Mouse (Mus musculus) adrenal gland, adult 8-10 months (tissue): ENCODE measurements around the gene 4933411K16Rik. TPM values are rescaled to one million over a fixed set of nuclear protein-coding genes. Genes with fewer than 3 reads are reported as not detected.

Experiments
- DNase-seq: peaks from one replicate; pipeline ENCODE4 v3.0.0; 2022
- total RNA-seq, 4 experiments: library from RNA; stranded (reverse); gene quantifications; 2 replicates each; pipeline ENCODE4 v1.2.4; 2022

4933411K16Rik gene
- total RNA-seq, 4 experiments from 2014 or later: 0.58 to 3.5 (median 1.5) TPM

DNA sequence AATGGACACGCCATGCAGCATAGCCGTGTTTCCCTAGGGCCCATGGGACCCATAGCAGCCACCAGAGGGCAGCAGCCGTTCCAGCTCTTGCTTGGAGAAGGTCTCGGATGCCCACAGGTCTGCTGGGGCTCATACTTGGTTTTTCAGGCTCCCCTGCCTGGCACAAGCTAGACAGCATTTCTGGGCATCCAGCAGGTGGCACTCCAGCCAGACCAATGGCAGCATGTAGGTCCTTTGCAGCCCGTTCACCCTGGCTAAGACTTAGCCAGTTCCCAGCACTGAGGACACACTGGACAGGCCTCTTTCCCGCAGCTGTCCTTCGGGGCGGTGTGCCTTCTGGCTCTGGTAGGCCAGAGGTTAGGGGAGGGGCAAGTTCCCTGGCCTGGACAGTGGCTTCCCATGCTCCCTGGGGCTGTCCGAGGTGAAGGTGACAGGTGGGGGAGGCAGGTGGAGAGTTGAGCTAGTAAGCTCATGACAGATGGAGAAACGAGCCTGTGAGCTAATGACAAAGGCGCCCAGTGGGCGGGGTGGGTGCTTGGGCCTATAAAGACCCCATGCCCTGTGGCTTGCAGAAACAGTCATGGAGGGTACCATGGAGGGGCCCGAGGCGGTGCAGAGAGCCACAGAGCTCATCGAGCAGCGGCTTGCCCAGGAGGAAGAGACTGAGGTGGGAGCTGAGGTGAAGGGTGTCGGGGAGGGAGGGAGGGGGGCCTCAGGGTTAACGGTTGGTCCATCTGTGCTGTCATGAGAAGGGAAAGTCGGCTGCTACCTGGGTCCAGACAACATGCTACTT is 16.4 kb upstream of the 4933411K16Rik start, which contains the start of gene Ankrd2:
Gene Ankrd2 (plus strand): TSS at position 545 of the 793 bp plus-strand sequence.
- peak; percentile 83 for DNase-seq

DNA sequence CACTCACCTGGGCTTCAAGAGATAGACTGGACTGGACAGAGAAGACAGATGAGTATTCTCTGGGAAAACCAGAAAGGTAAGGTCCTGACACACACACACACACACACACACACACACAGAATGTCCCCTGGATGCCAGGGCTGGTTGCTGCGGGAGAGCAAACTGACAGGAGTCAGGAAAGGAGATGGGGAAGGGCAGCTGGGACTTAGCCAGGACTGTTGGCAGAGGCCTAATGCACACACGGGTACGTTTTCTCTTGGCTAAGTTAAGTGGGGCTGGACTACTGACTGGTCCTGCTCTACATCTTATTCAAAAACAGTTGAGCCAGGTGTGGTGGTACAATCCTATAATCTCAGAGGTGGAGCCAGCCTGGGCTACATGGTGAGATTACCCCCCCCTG is 15.7 kb upstream of the 4933411K16Rik start:
- no peak for DNase-seq

DNA sequence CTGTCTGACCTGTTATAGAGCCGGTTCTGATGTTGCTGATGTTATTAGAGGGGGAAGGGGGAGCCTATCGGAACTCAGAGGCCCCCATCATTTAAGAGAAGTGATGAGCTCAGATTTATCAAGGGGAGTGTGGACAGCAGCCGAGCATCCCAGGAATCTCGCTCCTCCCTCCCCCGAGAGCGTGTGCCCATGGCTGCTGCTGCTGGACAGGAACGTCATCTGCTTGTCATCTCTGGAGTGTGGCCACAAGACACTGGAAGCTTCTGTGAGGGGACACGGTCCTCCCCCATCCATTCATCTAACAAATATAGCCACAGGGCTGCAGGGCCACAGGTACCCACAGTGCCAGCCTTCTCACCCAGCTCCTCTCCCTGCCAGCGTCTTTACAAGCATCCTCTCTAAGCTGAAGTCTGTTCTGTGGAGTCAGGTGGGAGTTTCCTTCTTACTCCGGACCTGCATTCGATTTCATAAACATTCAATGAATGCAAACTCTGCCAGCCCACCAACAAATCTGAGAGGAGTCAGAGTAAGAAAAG is 14.8 kb upstream of the 4933411K16Rik start:
- no peak for DNase-seq

DNA sequence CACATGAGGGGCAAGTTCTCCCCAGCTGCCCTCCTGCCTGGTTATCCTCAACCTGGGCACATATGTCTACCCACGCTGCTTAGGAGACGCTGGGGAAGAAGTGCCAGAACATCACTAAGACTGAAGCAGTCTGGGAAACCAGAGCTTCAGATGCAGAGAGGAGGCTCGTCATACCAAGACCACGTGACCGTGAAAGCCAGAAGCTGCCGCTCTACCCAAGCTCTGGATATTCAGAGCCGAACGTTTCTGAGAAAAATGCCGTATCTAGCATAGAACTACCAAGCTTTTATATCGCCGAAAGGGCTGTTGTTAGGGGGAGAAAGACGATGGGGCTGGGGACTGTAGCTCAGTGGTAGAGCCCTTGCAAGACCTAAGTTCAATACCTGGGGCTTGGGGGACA is 13.7 kb upstream of the 4933411K16Rik start:
- DNase-seq: no peak

DNA sequence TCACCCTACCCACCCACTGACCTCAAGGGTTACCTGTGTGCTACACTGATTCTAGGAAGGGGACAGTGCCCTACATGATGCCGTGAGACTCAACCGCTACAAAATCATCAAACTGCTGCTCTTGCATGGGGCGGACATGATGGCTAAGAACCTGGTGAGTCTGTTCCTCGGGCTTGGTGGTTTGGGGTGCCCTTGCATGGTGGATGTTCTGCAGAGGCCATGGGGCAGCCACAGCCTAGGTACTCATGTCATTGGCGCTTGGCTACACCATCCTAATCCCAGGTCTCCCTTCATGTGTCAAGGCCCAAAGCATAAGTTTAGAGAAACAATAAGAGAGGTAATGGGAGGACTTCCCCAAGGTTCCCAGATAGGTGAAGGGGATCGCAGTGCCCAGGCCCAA is 8.1 kb upstream of the 4933411K16Rik start:
- no peak for DNase-seq

DNA sequence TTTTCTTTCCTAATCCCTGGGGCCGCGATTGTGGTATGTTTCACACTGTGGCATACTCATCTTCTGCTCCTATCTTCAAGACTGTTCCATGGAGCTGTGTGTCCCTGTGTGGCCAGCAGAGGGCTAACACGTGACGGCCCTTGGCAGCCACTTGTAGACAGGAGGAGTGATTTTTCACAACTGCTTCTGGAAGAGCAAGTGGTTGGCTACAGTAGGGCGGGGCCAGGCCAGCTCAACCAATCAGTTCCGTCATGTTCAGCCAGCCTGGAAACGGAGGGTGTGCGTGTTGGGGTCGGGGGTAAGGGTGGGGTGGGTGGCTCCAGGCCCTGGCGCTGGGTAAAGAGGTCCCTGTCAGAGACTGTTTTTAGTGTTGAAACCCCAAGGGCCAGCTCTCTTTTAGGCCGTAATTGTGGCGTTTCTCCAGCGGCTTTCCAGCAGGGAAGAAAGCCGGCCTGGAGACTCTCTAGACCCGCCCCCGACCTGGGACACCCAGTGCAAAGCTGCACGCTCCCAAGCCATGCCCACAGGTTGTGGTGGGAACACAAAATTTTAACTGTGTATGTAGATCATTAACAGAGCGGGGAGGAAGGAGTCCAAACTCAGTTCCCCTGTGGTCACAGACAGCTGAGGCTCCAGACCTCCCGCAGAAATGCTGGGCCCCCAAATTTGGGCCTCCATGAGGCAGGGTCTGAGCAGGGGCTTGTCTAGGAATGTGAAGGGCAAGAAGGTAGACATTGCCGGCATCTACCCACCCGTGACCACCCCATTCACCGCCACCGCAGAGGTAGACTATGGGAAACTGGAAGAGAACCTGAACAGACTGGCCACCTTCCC is 6.6 kb upstream of the 4933411K16Rik start, which contains the start of gene Hoga1:
Gene Hoga1 (plus strand): TSS at position 342 of the 834 bp plus-strand sequence.
- peak; percentile 71 for DNase-seq

DNA sequence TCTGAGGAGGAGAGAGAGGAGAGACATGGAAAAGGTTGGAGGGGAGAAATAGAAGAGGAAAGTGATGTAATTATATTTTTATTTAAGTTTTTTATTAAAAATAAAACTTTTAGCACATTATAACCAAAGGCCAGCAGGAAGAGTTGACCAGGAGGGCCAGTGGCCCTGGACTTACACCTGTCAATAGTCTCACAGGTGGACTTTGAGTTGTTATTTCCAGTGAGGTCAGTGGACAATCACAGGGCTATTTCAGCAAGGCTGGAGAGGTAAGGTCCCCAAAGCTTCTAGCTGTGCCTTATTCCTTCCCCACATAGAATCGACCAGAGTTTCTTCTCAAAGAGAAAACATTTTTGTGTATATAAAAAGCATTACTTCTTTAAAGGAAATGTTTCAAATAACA is 1.8 kb upstream of the 4933411K16Rik start:
- no peak for DNase-seq

DNA sequence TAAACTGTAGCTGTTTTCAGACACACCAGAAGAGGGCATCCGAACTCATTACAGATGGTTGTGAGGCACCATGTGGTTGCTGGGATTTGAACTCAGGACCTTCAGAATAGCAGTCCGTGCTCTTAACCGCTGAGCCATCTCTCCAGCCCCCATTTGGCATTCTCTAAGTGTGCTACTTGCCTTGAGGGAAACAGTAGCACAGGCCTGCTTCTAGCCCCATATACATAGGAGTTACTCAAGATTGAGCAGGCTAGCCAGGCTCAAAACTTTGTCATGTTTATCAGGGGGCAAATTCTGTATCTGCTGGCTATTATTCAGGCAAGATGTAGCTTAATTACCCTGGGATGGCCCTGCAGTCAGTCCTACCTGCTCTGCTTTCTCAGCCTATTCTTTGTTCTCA is 697 bp upstream of the 4933411K16Rik start:
- DNase-seq: no peak

DNA sequence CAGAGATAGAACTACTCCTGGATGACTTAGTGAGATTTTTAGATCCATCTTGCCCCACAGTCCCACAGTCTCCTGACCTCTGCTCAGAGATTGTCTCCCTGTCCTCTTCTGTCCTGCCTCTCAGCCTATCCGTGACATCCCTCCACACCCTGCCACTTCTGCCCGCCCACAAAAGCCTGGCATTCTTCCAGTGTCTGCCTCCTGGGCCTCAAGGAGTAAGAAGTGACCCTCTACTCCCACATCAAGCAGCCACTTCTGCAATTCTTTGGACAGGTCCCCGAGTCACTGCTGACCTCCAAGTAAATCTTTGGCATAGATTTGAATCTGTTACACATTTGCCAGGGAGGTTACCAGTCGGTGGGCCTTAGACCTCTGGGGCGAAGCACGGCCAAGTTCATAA is 2.2 kb downstream of the 4933411K16Rik start:
- DNase-seq: no peak

DNA sequence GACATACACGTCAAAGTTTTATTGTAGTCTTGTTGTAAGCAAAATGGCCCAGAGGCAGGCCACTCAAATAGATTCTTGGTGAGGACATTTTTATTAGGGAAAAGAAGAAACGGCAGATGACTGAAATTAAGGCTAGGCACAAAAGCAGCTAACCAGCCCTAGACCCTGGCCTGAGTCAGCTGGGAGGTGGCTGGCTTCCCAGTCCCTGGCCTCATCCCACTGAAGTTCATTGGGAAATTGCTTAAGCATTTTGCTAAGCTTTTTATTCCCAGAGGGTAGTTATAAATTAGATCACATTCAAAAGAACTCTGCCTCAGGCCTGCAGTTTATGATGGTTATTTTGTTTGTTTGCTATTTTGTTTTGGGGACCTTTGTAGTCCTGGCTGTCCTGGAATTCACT is 3.8 kb downstream of the 4933411K16Rik start:
- DNase-seq: no peak

DNA sequence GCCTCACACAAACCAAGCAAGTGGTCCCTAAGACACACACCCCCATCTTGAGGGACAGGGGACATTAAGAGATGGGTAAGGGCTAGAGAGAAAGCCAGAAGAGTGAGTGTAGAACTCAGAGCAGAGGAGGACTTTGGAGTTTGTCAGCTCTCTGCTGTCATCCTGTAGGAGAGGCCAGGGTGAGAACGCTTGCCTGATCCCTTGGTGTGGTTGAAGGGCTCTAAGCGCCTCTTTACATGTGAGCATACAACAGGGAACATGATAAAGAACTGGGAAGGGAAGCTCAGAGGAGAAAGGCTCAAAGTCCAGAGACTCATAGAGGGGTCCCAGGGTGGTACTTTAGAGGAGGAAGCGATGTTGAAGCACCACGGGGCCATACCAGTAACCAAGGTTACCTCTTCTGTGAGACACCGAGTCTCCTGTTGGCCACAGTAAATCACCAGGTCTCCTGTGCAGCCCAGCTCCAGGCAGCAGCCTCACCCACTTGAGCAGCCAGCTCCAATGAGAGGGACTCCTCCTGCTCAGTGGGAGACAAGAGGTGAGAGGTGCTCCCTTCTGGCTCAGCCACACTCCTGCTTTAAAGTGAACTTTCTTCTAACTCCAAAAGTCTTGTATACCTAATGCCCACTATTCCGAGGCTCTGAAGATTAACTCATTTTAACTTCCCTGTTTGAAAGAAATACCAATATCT is 4.8 kb downstream of the 4933411K16Rik start:
- no peak for DNase-seq

DNA sequence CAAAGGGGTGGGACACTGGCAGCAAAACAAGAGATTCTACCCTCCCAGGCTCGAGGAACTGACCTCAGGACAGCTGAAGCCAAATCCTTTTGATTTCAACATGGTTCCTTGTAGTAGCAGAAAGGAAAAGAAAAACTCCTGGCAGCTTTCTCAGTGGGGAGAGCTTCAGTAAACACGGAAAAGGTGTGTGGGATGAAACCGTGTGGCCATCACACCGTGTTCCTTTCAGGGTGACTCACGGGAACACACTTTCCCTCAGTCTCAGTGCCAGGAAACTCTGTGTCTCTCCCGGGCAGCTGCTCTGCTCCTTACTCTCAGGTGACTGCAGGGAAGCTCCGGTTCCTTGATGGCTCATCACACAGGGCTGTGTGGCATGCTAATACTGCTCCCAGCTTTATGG is 6.4 kb downstream of the 4933411K16Rik start:
- no peak for DNase-seq

DNA sequence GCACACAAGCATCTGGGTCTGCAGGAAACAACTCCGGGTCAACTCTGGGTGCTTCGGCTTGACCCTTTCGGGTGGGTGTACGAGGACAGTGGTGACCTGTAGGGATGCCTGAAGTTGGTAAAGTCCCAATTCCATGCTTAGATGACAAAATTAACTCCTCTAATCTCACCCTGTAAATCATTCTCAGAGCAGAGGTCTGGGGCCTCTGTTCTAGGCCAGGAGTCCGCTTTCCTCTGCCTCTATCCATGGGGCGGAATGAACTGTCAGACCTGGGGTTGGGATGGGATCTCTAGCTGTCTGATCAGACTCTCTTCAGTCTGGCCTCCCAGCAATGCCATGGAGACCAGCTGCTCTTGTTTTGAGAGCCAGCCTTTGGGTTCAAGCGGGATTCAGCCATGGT is 9.4 kb downstream of the 4933411K16Rik start:
- no peak for DNase-seq

DNA sequence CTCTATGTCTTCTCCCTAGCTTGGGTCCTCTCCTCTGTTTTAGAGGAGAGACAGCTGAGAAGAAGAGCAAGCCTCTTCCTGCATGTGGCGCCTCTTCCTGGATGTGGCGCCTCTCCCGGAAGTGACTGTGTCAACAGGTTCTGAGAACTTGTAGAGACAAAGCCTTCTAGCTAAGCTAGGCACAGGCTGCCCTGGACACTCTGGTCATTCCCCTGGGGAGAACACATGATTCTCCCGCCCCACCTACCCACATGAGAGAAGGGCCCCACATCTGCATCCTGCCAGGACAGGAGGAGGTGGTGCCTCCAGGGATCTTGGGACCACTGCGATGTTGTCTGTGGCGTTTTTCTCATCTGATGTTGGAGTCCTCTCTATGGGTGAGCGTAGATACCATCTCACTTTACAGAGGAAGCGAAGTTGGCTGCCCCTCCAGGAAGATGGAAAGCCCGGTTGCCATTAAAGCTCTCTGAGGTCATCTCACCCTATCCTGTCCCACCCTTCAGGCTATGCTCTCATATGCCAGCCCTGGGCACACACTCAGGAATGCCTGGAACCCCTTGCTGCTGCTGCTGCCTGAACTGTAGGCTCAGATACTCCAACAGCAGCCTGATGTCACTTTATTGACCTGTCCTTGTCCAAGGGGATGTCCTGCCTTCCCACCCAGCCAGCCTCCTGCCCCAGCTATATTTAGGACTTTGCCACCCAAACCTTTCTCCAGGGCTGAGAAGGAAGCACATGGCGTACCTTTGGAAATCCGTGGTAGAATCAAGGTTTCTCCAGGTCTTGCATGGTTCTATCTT is 16.6 kb downstream of the 4933411K16Rik start:
- DNase-seq: no peak

DNA sequence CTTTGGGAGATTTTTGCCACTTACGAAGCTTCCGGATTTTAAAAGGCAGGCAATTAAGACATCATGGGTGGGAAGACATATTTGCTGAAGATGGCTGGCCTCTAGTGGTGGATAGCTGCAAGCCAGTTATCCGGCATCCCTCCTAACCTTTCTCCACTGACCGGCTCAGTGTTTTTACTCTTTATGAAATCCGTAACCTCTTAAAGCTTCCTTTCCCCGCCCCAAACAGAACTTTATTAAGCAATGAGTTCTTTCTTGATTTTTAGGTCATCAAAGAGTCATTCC is 17.1 kb downstream of the 4933411K16Rik start:
- no peak for DNase-seq

DNA sequence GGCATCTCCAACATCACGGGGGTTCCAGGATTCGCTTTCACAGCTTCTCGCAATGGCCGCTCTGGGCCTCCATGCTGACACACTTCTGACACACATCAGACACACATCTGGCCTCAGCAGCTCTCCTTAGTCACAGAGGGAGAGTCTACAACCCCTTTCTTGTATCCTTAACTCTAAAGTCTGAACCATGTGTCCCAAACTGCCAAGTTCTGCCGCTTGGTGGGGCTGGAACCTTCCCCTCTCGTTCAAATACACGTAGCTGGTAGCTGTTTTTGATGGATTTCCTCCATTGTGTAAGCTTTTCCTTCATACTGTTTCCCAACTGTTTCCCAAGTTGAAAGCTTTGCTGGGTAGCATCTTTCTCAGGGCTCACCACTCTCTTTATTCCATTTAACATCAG is 19.2 kb downstream of the 4933411K16Rik start:
- no peak for DNase-seq

DNA sequence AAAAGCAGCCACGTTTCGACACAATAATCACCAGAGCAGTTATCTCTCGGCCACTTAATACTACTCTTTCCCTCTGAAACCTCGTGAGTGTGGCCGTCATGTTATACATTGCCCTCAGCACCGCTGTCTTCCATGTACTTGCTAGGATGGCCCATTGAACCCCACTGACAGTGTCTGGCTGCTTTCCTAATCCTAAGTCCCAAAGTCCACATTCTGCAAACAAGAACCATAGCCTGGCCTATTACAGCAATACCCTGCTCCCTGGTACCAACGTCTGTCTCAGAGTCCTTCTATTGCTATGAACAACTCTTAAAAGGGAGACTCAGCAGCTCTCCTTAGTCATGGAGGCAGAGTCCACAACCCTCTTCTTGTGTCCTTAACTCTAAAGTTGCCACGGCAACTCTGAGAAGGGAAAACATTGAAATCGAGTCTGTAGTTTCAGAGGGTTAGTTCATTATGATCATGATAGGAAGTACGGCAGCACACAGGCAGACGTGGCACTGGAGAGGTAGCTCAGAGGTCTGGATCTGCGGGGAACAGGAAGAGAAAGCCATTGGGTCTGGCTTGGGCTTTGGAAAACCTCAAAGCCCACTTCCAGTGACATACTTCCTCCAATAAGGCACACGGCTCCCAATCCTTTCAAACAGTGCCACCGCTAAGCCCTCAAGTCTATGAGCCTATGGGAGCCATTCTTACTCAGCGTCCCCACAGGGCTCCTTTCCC is 20.0 kb downstream of the 4933411K16Rik start:
- no peak for DNase-seq

DNA sequence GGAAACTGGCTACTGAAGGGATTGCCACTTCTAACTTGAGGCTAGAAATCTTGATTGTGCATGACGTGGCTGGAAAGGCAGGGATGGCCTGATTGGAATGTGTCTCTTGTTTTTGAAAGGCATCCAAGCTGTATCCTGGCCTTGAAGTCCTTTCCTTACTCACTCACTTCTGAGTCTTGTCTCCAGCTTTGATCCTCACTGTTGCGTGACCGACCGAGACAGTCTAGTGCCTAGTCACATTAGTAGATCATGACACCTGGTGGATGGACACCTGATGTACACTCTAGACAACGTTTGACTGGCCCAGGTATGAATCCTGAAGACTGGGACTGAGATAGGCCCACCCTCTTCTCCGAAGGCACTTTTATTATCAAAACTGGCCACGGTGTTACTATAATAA is 20.8 kb downstream of the 4933411K16Rik start:
- DNase-seq: peak; percentile 42

DNA sequence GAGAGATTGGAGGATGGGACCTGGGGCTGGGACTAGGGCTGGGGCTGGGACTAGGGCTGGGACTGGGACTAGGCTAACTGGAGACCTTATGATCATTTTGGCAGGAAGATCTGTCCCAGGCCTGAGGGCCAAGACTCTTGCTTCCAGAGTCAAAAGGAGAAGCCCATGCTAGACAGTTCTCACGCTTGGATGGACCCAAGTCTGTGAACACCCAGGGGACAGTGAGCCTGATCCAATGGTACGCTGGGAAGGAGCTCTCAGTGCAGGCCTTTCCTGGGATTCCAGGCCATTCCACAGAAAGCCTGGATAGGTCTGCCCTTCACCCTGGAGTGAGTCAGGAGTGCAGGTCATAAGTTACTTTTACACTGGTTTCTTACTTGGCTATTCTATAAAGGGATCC is 23.0 kb downstream of the 4933411K16Rik start:
- no peak for DNase-seq

DNA sequence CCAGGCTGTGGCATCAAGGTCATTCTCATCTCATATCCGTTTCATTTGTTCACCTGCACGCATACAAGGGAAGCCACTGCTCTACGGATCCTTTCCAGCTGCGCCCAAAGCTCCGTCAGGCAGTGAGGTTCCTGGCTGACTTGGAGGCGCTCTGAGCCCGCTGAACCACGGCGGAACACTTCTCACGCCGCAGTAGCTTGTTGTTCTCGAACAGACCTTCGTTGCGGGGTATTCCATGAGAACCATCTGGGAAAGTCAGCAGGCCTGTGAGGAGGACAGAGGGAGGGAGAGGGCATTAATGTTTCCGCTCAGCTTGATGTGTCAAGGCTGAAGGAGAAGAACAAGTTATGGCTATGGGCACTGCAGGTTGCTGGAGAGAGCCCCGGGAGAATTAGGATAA is 23.9 kb downstream of the 4933411K16Rik start:
- DNase-seq: no peak

DNA sequence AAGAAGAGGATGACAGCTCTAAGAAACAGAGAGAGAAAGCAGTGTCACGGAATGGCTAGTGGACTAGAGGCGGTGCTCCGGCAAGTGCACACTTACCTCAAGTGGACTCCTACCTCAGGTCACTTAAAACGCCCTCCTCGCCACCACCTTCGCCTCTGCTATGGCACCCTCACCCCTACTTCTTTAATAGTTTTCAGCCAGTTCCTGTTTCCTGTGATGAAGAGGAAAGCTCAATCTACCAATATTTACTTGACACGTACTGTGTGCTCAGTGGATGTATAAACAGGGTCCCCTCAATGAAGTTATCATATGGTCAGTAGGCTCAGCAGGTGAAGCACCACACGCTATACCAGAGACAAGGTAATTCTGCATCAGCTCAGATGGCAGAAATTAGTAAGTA is 26.5 kb downstream of the 4933411K16Rik start:
- no peak for DNase-seq
